Mouse (Mus musculus) CD4-positive helper T cell, adult 2 months (primary cell): Measurements from ENCODE around the gene Olfr49.

Experiments used
- DNase-seq: peaks from one replicate; pipeline ENCODE4 v3.0.0-alpha.2; 2012; ENCODE audit warnings: low read depth, missing footprints, low spot score

The Olfr49 gene

GRCm38 (mm10) chr14:54284839-54285238, at the start of gene Olfr49:
Gene Olfr49 (minus strand): TSS chr14:54284939.
- no peak for DNase-seq

- DNase-seq = no peak
These were observed 48.9 kb upstream of the Olfr49 start for GRCm38 (mm10) chr14:54333452-54334189.

GRCm38 (mm10) chr14:54332176-54333074, 47.7 kb upstream of the Olfr49 start:
- DNase-seq = no peak

- DNase-seq = no peak
These were observed 46.4 kb upstream of the Olfr49 start for GRCm38 (mm10) chr14:54331178-54331577.

GRCm38 (mm10) chr14:54329201-54329600, 44.5 kb upstream of the Olfr49 start:
- DNase-seq = no peak

- peak; percentile 19 for DNase-seq
These were observed 43.8 kb upstream of the Olfr49 start for GRCm38 (mm10) chr14:54328548-54328947.

GRCm38 (mm10) chr14:54324486-54324885, 39.7 kb upstream of the Olfr49 start:
- DNase-seq = no peak

- no peak for DNase-seq
These were observed 37.0 kb upstream of the Olfr49 start for GRCm38 (mm10) chr14:54321556-54322376.

GRCm38 (mm10) chr14:54311763-54312162, 27.0 kb upstream of the Olfr49 start:
- DNase-seq = no peak

- DNase-seq = no peak
These were observed 15.9 kb upstream of the Olfr49 start for GRCm38 (mm10) chr14:54300676-54301075.

- DNase-seq = no peak
These were observed 15.4 kb upstream of the Olfr49 start for GRCm38 (mm10) chr14:54300136-54300535.

- DNase-seq = no peak
These were observed 8.3 kb downstream of the Olfr49 start for GRCm38 (mm10) chr14:54276446-54276845.

- DNase-seq = no peak
These were observed 12.0 kb downstream of the Olfr49 start for GRCm38 (mm10) chr14:54272696-54273095.

- DNase-seq = no peak
These were observed 12.6 kb downstream of the Olfr49 start for GRCm38 (mm10) chr14:54271976-54272606.

- DNase-seq = no peak
These were observed 14.3 kb downstream of the Olfr49 start for GRCm38 (mm10) chr14:54270413-54270812.

- no peak for DNase-seq
These were observed 15.2 kb downstream of the Olfr49 start for GRCm38 (mm10) chr14:54269566-54269965.

GRCm38 (mm10) chr14:54267966-54268365, 16.8 kb downstream of the Olfr49 start:
- no peak for DNase-seq

GRCm38 (mm10) chr14:54265951-54266350, 18.8 kb downstream of the Olfr49 start:
- DNase-seq = no peak

GRCm38 (mm10) chr14:54265093-54265492, 19.6 kb downstream of the Olfr49 start:
- no peak for DNase-seq

GRCm38 (mm10) chr14:54264231-54264630, 20.5 kb downstream of the Olfr49 start:
- no peak for DNase-seq

GRCm38 (mm10) chr14:54263099-54263498, 21.6 kb downstream of the Olfr49 start:
- no peak for DNase-seq
